Mouse (Mus musculus) brain, embryonic 14.5 days (tissue): ENCODE results near the gene Six3. TPM values are rescaled to one million over a fixed set of nuclear protein-coding genes. Genes with fewer than 3 reads are reported as not detected.

Source experiments
- DNase-seq: peaks from one replicate; pipeline ENCODE4 v3.0.0-alpha.2; 2011; ENCODE audit warnings: low read depth
- CTCF ChIP-seq: fragments of 200-500 bp; IDR thresholded peaks from 2 replicates; pipeline ENCODE4 v1.5.1; 2012; ENCODE audit warnings: inconsistent platforms, mild to moderate bottlenecking, moderate library complexity, borderline replicate concordance; ENCODE audit not compliant: insufficient read depth, insufficient read length; ENCODE audit errors: extremely low read depth
- POLR2A ChIP-seq: fragments of 200-500 bp; IDR thresholded peaks from 2 replicates; pipeline ENCODE4 v1.6.1; 2012; ENCODE audit warnings: mild to moderate bottlenecking, inconsistent platforms, borderline replicate concordance; ENCODE audit not compliant: poor library complexity, insufficient read depth, insufficient read length, severe bottlenecking; ENCODE audit errors: extremely low read depth
- polyA plus RNA-seq: library from polyadenylated mRNA; depleted of rRNA; stranded (reverse); fragments of >200 nt; gene quantifications from 2 replicates; pipeline ENCODE4 v1.2.3, GENCODE M21; 2012; rRNA removed

Six3 gene
- polyA plus RNA-seq, result 24.0 and 26.9 TPM in 2 replicates

- DNase-seq, result no peak
- TF ChIP-seq POLR2A (no peak), CTCF (no peak)
These were observed at the start of gene Six3 for GRCm38 (mm10) chr17:85613266-85613860. Six3 (plus strand) TSS chr17:85613608.

DNA sequence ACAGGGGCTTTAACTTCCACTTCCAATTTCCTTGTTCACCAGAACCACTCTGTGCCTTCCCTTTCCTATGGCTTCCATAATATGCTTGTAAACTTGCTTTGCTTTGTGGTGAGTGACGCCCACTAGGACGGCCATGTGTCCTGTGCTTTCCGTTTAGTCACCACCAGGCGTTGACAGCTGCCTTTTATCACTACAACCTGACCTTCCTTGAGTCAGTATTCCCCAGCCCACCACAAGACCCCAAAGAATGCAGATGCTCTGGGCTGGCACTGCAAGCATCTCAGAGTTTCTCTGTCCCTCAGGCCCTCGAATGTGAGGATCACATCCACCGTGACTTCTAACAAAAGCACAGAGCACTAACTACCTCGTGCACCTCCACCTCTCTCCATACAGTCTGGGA, 49.3 kb upstream of the Six3 start:
- DNase-seq, result no peak
- TF ChIP-seq POLR2A (no peak), CTCF (no peak)

DNA sequence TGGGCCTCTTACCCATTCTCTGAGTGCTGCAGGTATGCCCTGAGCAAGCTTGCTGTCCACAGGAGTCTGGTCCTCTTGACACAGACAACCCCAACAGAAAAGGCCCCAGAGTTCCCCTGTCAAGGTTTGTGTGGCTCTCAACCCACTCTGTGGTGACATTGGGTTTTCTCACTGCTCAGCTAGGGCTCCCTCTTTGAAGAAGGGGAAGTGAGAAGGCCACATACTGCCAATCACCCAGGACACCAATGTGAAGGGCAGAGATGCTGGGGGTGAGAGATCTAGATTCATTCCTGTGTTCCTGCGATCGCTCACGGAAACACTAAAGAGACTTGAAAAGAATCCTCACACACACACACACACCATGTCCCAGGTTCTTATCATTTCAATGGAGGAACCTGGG, 39.4 kb upstream of the Six3 start:
- no peak for DNase-seq
- no peak for TF ChIP-seq POLR2A
- no peak for TF ChIP-seq CTCF

DNA sequence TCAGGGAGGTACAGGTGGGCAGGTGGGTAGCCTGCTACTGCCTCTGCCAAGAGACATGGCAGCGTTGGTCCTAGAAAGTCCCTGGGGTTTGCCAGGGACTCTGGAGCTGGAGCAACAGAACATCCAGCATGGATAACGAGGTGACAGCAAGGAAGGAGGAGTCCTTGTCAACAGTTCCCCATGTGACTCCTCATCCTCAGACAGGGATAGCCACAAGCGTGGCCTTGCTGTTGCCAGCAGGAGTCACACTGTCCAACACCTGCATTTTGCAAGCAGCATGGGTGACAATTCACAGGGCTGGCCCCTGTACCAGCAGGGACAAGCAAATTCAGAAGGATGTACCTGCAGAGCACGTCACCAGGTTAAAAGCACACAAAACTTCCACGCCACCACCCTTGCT, 35.1 kb upstream of the Six3 start:
- no peak for TF ChIP-seq POLR2A
- no peak for TF ChIP-seq CTCF
- DNase-seq, result no peak

DNA sequence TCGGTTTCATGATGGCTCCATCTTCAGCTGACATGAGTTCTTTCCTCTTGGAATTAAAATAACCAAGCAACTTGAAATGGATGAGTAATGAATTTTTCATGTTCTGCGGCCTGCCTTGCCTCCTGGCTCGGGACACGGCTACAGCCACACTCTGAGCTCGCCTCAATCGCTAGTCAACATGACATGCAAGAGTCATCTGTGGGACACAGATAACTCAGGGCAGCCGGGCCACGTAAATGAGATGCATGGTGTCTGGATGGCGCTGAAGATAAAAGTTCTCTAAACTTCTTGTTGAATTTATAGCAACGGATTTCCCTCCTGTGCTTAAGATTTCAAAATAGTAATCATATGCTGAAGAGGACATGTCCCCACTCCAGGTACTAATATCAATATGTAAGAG, 34.1 kb upstream of the Six3 start:
- no peak for DNase-seq
- TF ChIP-seq POLR2A (no peak), CTCF (no peak)

DNA sequence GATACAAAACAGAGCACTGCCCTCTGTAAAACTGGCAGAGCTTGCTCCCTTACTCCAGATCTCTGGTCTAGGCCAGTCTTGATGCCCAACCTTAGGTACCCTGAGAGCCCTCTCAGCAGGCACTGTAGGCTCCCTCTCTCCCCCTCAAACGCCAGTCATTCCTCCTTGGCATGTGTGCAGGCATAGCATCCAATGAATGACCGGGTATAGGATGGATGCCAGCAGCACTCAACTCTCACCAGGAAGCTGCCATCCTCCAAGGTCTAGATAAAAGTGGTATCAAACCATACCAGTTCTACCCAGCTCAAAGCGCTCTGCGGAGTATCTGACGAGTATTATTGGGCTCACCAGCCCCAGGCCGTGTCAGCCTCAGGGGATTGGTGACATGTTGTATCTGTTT, 33.2 kb upstream of the Six3 start:
- DNase-seq, result peak; percentile 39
- TF ChIP-seq POLR2A (no peak), CTCF (no peak)

DNA sequence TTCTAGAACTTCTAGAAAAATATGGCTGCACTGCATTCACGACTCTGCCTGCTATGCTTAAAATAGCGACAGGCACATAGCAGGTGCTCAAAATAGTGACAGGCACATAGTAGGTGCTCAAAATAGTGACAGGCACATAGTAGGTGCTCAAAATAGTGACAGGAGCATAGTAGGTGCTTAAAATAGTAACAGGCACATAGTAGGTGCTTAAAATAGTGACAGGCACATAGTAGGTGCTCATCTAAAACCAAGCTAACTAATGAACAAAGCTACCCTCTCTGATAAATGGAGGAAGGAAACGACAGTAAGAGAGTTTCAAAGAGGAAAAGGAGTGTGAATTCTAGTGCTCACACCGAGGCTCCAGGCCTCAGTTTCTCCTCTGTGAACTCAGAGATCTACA, 29.2 kb upstream of the Six3 start:
- DNase-seq, result no peak
- TF ChIP-seq POLR2A, result no peak
- TF ChIP-seq CTCF, result no peak

DNA sequence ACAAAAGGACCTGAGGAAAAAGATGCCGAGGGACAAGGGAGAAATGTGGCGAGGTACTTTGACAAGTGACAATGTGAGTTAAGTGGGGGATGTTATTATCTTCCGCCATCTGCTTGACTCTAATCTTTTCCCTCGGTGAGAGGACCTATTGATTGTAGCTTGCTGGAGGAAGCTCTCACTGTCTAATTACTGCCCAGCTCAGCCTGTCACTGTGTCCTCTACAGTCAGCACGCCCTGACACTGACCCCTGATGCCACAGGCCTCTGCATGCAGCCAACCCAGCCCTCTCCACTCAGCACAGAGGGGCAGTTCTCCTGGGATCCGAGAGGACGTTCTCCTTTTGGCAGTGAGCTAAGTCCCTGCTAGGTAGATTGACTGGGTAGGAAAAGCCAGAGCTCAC, 28.8 kb upstream of the Six3 start:
- TF ChIP-seq CTCF (no peak), POLR2A (no peak)
- peak; percentile 40 for DNase-seq

DNA sequence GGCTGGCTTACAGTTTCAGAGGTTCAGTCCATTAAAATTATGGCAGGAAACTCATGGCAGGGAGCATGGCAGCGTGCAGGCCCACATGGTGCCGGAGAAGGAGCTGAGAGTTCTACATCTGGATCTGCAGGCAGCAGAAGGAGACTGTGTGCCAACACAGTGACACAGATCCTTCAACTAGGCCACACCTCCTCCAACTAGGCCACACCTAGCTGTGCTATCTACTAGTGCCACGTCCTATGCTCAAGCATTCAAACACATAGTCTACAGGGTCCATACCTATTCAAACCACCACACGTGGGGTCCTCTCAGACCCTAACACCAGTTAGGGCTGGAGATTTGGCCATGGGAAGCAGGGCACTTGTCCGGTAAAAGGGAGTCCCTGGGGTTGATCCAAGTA, 27.6 kb upstream of the Six3 start:
- TF ChIP-seq POLR2A, result no peak
- no peak for TF ChIP-seq CTCF
- no peak for DNase-seq

DNA sequence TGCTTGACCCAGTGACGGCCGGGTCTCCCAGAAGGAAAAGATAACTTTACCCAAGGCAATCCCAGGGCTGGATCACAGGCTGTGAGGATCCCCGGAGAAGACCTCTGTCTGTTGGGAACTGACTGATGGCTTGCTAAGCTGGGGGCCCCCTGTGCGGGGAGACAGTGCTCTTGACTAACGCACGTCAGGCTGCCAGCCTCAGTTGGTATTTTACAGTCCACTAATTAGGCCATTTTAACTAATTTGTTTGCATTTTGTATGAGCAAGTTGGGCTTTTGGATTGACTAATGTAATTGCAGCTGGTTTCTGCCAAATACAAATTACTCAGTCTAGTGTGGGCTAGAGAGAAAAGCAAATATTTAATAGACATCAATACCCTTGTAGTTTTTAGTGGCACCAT, 21.4 kb upstream of the Six3 start:
- DNase-seq, result peak; percentile 67
- TF ChIP-seq POLR2A, result no peak
- TF ChIP-seq CTCF, result no peak

- TF ChIP-seq CTCF (no peak), POLR2A (no peak)
- DNase-seq, result no peak
These were observed 17.6 kb upstream of the Six3 start for GRCm38 (mm10) chr17:85595853-85596252.

DNA sequence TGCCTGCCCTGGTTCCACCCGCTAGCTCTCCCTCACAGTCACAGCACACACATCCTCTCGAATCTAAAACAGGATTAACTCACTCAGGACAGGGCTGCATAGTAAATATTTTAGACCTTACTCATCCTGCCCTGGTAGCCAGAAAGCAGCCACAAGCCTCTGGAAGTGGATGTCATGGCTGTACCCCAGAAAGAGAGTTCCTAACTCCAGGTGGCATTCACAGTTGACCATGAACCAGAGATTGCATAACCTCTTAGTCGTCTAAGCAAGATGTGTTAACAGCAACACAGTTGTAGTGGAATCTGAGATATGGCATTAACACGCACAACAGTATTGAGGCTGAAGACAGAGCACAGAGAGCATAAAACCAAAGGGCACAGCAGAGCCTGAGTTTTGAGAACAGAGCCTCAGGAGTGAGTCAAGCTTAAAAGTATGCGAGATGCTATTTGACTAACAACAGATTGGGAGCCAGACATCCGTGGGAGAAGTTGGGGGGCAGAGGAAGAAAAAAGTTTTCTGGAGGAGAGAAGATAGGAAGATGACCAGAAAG, 17.0 kb upstream of the Six3 start:
- DNase-seq, result no peak
- no peak for TF ChIP-seq POLR2A
- TF ChIP-seq CTCF, result no peak

DNA sequence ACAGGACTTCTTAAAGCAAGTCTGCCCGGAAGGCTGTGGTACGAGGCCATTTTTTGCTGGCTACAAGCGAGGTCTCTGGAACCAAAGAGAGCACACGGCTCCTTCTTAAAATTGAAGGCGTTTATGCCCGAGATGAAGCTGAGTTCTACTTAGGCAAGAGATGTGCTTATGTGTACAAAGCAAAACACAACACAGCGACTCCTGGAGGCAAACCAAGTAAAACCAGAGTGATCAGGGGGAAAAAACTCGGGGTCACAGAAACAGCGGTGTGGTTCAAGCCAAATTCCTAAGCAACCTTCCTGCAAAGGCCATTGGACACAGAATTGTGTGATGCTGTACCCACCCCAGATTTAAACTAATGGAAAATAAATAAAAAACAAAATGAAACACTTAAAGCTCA, 13.9 kb upstream of the Six3 start:
- no peak for DNase-seq

More for the DNA sequence above, 13.9 kb upstream of the Six3 start:
- TF ChIP-seq CTCF (peak; percentile 34; the same call in 1 of the 2 replicates), POLR2A (no peak)
